Mouse (Mus musculus): ENCODE results near the gene Foxd1. TPM values are rescaled to one million over a fixed set of nuclear protein-coding genes. Genes with fewer than 3 reads are reported as not detected.

Gene Foxd1
- polyA plus RNA-seq, 2 experiments = 0.32 to 0.89 TPM

DNA sequence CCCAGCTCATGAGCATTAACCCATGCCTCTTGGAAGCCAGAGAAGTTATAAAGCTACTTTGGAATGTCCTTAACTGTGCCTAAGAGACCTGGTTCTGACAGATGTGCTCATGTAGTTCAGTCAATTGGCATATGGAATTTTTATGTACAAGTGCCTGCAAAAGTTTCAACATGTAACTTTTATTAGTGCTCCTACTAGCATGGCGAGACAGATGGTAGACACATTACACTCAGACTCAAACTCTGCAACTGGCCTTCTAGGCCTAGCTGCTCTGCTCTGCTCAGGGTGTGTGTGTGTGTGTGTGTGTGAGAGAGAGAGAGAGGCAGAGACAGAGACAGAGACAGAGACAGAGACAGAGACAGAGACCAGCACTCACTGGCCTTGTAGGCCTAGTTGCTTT, 17.8 kb upstream of the Foxd1 start:
- peaks cover 5% of the 10 kb centered on the region; the same call in 1 of the 2 replicates for H3K4me1 ChIP-seq (ENCODE audit: control insufficient read depth, insufficient read depth, low read length)
- 24% methylated on average over 1 of the region's 1 CpGs for WGBS
- H3K36me3 ChIP-seq (ENCODE audit: control insufficient read depth, insufficient read depth, low read length) = no peaks in the 10 kb centered on the region
- no peaks in the 10 kb centered on the region for H3K9me3 ChIP-seq (ENCODE audit: control insufficient read depth, low read length)
- H3K27me3 ChIP-seq (ENCODE audit: control insufficient read depth, insufficient read depth, low read length) = peaks cover 6% of the 10 kb centered on the region; the same call in 1 of the 2 replicates
- ATAC-seq (ENCODE audit: low FRiP score, low read depth) (peak; percentile 85), DNase-seq (ENCODE audit: low spot score) (peak; percentile 60)
- no peak overlapping the region for H3K27ac ChIP-seq (replicated peaks; ENCODE audit: low read depth, low read length)
- TF ChIP-seq POLR2A (IDR thresholded peaks at IDR 0.05; ENCODE audit: borderline replicate concordance, extremely low read depth, insufficient read depth, insufficient read length) = no peak
- no peak overlapping the region for H3K4me3 ChIP-seq (replicated peaks; ENCODE audit: low read length)
- no peak overlapping the region for H3K9ac ChIP-seq (ENCODE audit: low read depth, low read length, severe bottlenecking)
- H3K4me2 ChIP-seq (replicated peaks; ENCODE audit: low read depth, low read length, severe bottlenecking) = no peak overlapping the region

DNA sequence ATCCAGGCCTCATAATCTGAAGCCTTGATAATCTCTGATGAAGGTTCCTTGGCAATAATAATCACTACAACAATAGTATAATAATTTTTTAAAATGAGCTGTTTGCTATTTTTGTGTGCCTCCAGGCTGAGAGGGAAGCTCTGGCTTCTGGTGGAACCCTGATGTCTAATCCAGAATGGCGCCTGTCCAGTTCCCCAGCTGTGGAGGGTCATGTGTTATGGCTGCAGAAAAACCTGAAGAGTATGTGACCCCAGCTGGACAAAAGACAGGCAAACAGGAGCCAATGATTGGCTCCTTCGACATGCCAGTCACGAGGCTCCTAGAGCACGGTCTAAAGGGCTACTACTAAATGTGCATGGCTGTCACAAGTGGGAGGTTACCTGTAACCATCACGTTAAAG, 13.5 kb upstream of the Foxd1 start:
- DNase-seq (ENCODE audit: low spot score) (no peak), ATAC-seq (ENCODE audit: low FRiP score, low read depth) (no peak)
- Histone ChIP-seq H3K4me2 (replicated peaks; ENCODE audit: low read depth, low read length, severe bottlenecking) (no peak overlapping the region), H3K36me3 (ENCODE audit: control insufficient read depth, insufficient read depth, low read length) (no peaks in the 10 kb centered on the region), H3K9ac (ENCODE audit: low read depth, low read length, severe bottlenecking) (no peak overlapping the region), H3K4me3 (replicated peaks; ENCODE audit: low read length) (no peak overlapping the region), H3K27ac (replicated peaks; ENCODE audit: low read depth, low read length) (no peak overlapping the region), H3K4me1 (ENCODE audit: control insufficient read depth, insufficient read depth, low read length) (peaks cover 5% of the 10 kb centered on the region; the same call in 1 of the 2 replicates), H3K27me3 (ENCODE audit: control insufficient read depth, insufficient read depth, low read length) (0 out of 2 replicates have a peak, but pooled peaks cover 6% of the 10 kb centered on the region), H3K9me3 (ENCODE audit: control insufficient read depth, low read length) (no peaks in the 10 kb centered on the region)
- 72% methylated on average over 5 of the region's 5 CpGs for WGBS
- TF ChIP-seq POLR2A (IDR thresholded peaks at IDR 0.05; ENCODE audit: borderline replicate concordance, extremely low read depth, insufficient read depth, insufficient read length) = no peak

DNA sequence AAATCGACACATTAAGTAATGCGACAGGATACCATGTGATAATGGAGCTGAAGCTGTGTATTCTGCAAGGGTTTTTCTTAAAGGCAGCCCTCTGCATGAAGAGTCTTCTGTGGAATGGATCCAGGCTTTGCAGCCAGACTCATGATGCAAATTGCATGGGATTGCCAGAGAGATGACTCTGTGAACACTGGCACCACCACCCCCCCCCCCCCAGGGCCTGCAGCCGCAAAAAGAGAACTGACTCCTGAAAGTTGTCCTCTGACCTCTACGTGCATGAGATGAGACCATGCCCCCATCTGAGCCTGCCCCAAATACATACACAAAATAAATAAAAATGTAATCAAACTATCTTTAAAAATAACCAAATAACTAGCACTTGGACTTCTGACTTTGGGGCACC, 4.6 kb upstream of the Foxd1 start:
- Histone ChIP-seq H3K4me2 (replicated peaks; ENCODE audit: low read depth, low read length, severe bottlenecking) (no peak overlapping the region), H3K9me3 (ENCODE audit: control insufficient read depth, low read length) (no peaks in the 10 kb centered on the region), H3K4me3 (replicated peaks; ENCODE audit: low read length) (no peak overlapping the region), H3K27me3 (ENCODE audit: control insufficient read depth, insufficient read depth, low read length) (peaks cover 43% of the 10 kb centered on the region), H3K4me1 (ENCODE audit: control insufficient read depth, insufficient read depth, low read length) (peaks cover 5% of the 10 kb centered on the region; the same call in 1 of the 2 replicates), H3K9ac (ENCODE audit: low read depth, low read length, severe bottlenecking) (no peak overlapping the region), H3K27ac (replicated peaks; ENCODE audit: low read depth, low read length) (no peak overlapping the region), H3K36me3 (ENCODE audit: control insufficient read depth, insufficient read depth, low read length) (no peaks in the 10 kb centered on the region)
- ATAC-seq (ENCODE audit: low FRiP score, low read depth) (no peak), DNase-seq (ENCODE audit: low spot score) (no peak)
- no peak for TF ChIP-seq POLR2A (IDR thresholded peaks at IDR 0.05; ENCODE audit: borderline replicate concordance, extremely low read depth, insufficient read depth, insufficient read length)
- WGBS = 74% methylated on average over 4 of the region's 4 CpGs

DNA sequence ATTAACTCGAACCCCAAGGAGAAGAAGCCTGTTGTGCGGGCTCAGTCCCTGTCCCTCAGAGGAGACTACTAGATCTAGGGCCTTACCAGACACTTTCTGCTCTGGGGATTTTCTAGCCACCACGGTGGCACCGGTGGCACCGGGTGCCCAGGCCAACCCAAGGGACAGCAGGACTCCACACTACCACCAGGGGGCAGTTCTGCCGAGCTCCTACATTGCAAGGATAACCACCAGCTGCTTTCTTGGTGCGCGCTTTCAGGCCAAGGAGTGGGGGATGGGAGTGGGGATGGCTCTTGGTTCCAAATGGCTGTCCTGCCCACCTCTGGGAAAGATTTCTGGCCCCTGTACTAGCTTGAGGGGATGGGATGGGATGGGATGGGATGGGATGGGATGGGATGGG, 2.5 kb upstream of the Foxd1 start:
- no peaks in the 10 kb centered on the region for H3K36me3 ChIP-seq (ENCODE audit: control insufficient read depth, insufficient read depth, low read length)
- H3K4me1 ChIP-seq (ENCODE audit: control insufficient read depth, insufficient read depth, low read length) = peaks cover 5% of the 10 kb centered on the region; the same call in 1 of the 2 replicates
- DNase-seq (ENCODE audit: low spot score) (no peak), ATAC-seq (ENCODE audit: low FRiP score, low read depth) (no peak)
- H3K4me2 ChIP-seq (replicated peaks; ENCODE audit: low read depth, low read length, severe bottlenecking) = no peak overlapping the region
- no peak overlapping the region for H3K4me3 ChIP-seq (replicated peaks; ENCODE audit: low read length)
- H3K9me3 ChIP-seq (ENCODE audit: control insufficient read depth, low read length) = no peaks in the 10 kb centered on the region
- H3K27ac ChIP-seq (replicated peaks; ENCODE audit: low read depth, low read length) = no peak overlapping the region
- peaks cover 60% of the 10 kb centered on the region for H3K27me3 ChIP-seq (ENCODE audit: control insufficient read depth, insufficient read depth, low read length)
- 10% methylated on average over 8 of the region's 8 CpGs for WGBS
- no peak for TF ChIP-seq POLR2A (IDR thresholded peaks at IDR 0.05; ENCODE audit: borderline replicate concordance, extremely low read depth, insufficient read depth, insufficient read length)
- H3K9ac ChIP-seq (ENCODE audit: low read depth, low read length, severe bottlenecking) = no peak overlapping the region

DNA sequence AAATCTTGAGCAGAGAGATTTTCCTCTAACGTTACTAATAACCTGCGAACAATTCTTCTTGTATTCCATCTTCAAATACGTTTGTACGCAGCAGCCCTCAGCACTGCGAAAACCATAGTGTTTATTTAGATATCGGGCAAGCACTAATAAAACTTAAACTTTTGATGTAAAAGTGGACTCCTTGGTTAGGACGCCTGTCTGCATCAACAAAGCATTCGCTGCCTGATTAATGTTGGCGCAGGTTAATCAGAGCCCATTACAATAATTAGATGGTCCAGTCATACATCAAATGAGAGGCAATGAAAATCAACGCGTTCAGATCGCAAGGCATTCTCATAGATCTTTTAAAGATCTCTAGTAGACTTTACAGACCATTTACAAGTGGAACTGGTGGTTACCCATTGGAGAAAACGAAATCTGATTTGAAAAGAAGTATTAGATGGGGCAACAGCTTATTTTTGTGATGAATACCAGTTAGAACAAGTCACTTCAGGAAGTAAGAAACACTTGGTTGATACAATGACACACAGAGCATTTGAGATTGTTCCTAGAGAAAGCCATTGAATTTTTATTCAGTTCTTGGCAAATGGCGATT, 1.6 kb upstream of the Foxd1 start:
- Histone ChIP-seq H3K36me3 (ENCODE audit: control insufficient read depth, insufficient read depth, low read length) (no peaks in the 10 kb centered on the region), H3K9ac (ENCODE audit: low read depth, low read length, severe bottlenecking) (no peak overlapping the region), H3K27me3 (ENCODE audit: control insufficient read depth, insufficient read depth, low read length) (peaks cover 69% of the 10 kb centered on the region), H3K4me3 (replicated peaks; ENCODE audit: low read length) (no peak overlapping the region), H3K9me3 (ENCODE audit: control insufficient read depth, low read length) (no peaks in the 10 kb centered on the region), H3K27ac (replicated peaks; ENCODE audit: low read depth, low read length) (no peak overlapping the region), H3K4me1 (ENCODE audit: control insufficient read depth, insufficient read depth, low read length) (peaks cover 5% of the 10 kb centered on the region; the same call in 1 of the 2 replicates), H3K4me2 (replicated peaks; ENCODE audit: low read depth, low read length, severe bottlenecking) (no peak overlapping the region)
- DNase-seq (ENCODE audit: low spot score) (no peak), ATAC-seq (ENCODE audit: low FRiP score, low read depth) (no peak)
- TF ChIP-seq POLR2A (IDR thresholded peaks at IDR 0.05; ENCODE audit: borderline replicate concordance, extremely low read depth, insufficient read depth, insufficient read length) = no peak
- WGBS = 8% methylated on average over 14 of the region's 14 CpGs
